Mouse (Mus musculus) stomach, embryonic 14.5 days (tissue): ENCODE measurements at regions not wholly inside any gene's neighbourhood (a gene's known extent, or its start where the extent isn't known, plus 50 kb on each side); places are given as distances from the start of the nearest gene placed in this dataset.
"Not testable (repeated sequence)": the region's sequence is repeated elsewhere in the genome, so short reads cannot be mapped to it uniquely, and the experiment has no call there.

Source experiments
- ATAC-seq: fragments of 200-750 bp; cut with Nextera tagmentation; 2 replicates; pipeline ENCODE4 v1.8.0; 2017; ENCODE audit warnings: low read depth, moderate TSS enrichment; ENCODE audit not compliant: insufficient number of reproducible peaks, insufficient read depth, low FRiP score
- H3K27ac ChIP-seq: fragments of 300-500 bp; sonication (generic); 2 replicates; pipeline ENCODE4 v1.5.1; 2014; ENCODE audit warnings: mild to moderate bottlenecking, low read length, moderate library complexity, mixed read lengths
- H3K27me3 ChIP-seq: fragments of 300-500 bp; sonication (generic); 2 replicates; pipeline ENCODE4 v1.6.1; 2014; ENCODE audit warnings: low read length, control low read depth, mixed read lengths; ENCODE audit not compliant: control insufficient read depth, insufficient read depth
- H3K36me3 ChIP-seq: fragments of 300-500 bp; sonication (generic); 2 replicates; pipeline ENCODE4 v1.6.1; 2014; ENCODE audit warnings: mild to moderate bottlenecking, control low read depth, low read length, moderate library complexity, mixed read lengths; ENCODE audit not compliant: control insufficient read depth, insufficient read depth
- H3K4me1 ChIP-seq: fragments of 300-500 bp; sonication (generic); 2 replicates; pipeline ENCODE4 v1.6.1; 2014; ENCODE audit warnings: low read length, control low read depth, mixed read lengths; ENCODE audit not compliant: control insufficient read depth, insufficient read depth
- H3K4me2 ChIP-seq: fragments of 300-500 bp; sonication (generic); replicated peaks from 2 replicates; pipeline ENCODE4 v1.6.1; 2014; ENCODE audit warnings: low read depth, low read length, control low read depth
- H3K4me3 ChIP-seq: fragments of 300-500 bp; sonication (generic); 2 replicates; pipeline ENCODE4 v1.5.1; 2014; ENCODE audit warnings: low read depth, low read length, control low read depth
- H3K9ac ChIP-seq: fragments of 300-500 bp; sonication (generic); replicated peaks from 2 replicates; pipeline ENCODE4 v1.6.1; 2014; ENCODE audit warnings: low read depth, mild to moderate bottlenecking, control low read depth, low read length, moderate library complexity, mixed read lengths
- H3K9me3 ChIP-seq: fragments of 300-500 bp; sonication (generic); 2 replicates; pipeline ENCODE4 v1.6.1; 2016; ENCODE audit warnings: low read depth, low read length, control low read depth; ENCODE audit not compliant: control insufficient read depth
- WGBS: fragments of 180-500 bp; shearing (Covaris S2); extraction: QIAGEN DNeasy Blood & Tissue Kit; methylation state at CpG from one replicate; pipeline ENCODE4 v1.1.7; 2014; 5-methylcytosine and 5-hydroxymethylcytosine counted together

- H3K4me3 ChIP-seq, H3K9ac ChIP-seq, H3K9me3 ChIP-seq, H3K4me1 ChIP-seq, H3K27me3 ChIP-seq, H3K36me3 ChIP-seq, H3K27ac ChIP-seq: not testable (repeated sequence)
- ATAC-seq = peak; percentile 88
- WGBS = 2% methylated on average over 35 of the region's 49 CpGs
- peak overlapping the region; percentile 23; the same call in 1 of the 2 replicates for H3K4me2 ChIP-seq
These were observed 94.3 kb upstream of the Zfp986 start for GRCm38 (mm10) chr4:145774241-145774761.

DNA sequence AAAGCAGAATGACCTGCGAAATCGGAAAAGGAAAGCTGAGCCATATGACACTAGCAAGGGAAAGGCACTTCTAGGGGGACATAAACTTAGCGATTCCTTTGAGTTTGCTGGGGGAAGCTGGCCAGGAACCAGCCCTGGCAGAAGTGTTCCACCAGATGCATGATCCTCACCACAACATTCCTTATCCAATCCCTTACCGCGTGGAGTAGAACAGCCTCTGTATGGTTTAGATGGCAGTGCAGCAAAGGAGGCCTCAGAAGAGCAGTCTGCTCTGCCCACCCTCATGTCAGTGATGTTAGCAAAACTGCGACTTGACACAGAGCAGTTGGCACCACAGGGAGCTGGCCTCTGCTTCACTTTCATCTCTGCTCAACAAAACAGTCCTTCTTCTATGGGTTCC is 93.7 kb upstream of the Zfp986 start:
- not testable (repeated sequence) for H3K4me2 ChIP-seq
- WGBS = 0% methylated on average over 1 of the region's 6 CpGs

GRCm38 (mm10) chr4:145776531-145776930 is 92.1 kb upstream of the Zfp986 start:
- not testable (repeated sequence) for H3K4me2 ChIP-seq, H3K9me3 ChIP-seq, H3K27ac ChIP-seq, H3K27me3 ChIP-seq, ATAC-seq, H3K4me3 ChIP-seq, H3K9ac ChIP-seq, H3K36me3 ChIP-seq, H3K4me1 ChIP-seq

More for the DNA sequence above, 93.7 kb upstream of the Zfp986 start:
- H3K9ac ChIP-seq, H3K27ac ChIP-seq, H3K9me3 ChIP-seq, ATAC-seq, H3K27me3 ChIP-seq, H3K4me3 ChIP-seq, H3K4me1 ChIP-seq, H3K36me3 ChIP-seq: not testable (repeated sequence)

- no CpG with 5 or more reads among the region's 14 CpGs for WGBS
- not testable (repeated sequence) for H3K4me2 ChIP-seq, H3K36me3 ChIP-seq, H3K27ac ChIP-seq, ATAC-seq, H3K9me3 ChIP-seq, H3K4me1 ChIP-seq, H3K4me3 ChIP-seq, H3K27me3 ChIP-seq, H3K9ac ChIP-seq
These were observed 87.2 kb upstream of the Zfp986 start for GRCm38 (mm10) chr4:145781281-145781896.

DNA sequence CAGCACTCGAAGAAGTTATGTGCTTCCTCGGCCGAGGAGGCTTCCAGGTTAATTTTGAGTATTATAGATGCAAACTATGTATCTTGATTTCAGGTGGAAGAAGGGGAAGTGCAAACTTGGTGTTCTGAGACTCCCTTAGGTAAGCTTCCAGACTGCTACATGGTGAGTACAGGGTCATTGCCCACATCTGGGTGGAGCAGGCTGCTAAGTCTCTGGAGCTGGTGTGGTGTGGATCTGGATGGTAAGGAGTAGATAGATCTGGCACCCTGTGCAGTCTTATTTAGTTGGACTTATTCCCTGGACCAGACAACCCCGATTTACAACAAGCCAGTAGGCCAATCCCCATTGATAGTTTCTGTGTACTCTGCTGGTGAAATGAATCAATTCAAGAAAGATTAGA is 53.9 kb upstream of the Zfp986 start:
- not testable (repeated sequence) for H3K27ac ChIP-seq, H3K36me3 ChIP-seq, H3K9ac ChIP-seq, H3K9me3 ChIP-seq, H3K4me1 ChIP-seq, H3K4me3 ChIP-seq, H3K27me3 ChIP-seq, H3K4me2 ChIP-seq
- WGBS = no CpG with 5 or more reads among the region's 4 CpGs
- ATAC-seq = 0 out of 2 replicates have a peak, but pooled peaks have one; percentile 14
